Mouse (Mus musculus) CD4-positive, CD25-positive, alpha-beta regulatory T cell, adult 4 months (primary cell): ENCODE results near the gene Kremen1. TPM values are rescaled to one million over a fixed set of nuclear protein-coding genes. Genes with fewer than 3 reads are reported as not detected.

Experiments used
- ATAC-seq: one replicate; pipeline ENCODE4 v1.8.0; 2017
- polyA plus RNA-seq, 2 experiments: library from polyadenylated mRNA; unstranded; fragments of 100-300 nt; shearing (Covaris generic); gene quantifications; one replicate each; pipeline ENCODE4 v1.2.1; 2017

Kremen1 gene
- polyA plus RNA-seq, 2 experiments from 2014 or later: 3.4 to 4.3 TPM

DNA sequence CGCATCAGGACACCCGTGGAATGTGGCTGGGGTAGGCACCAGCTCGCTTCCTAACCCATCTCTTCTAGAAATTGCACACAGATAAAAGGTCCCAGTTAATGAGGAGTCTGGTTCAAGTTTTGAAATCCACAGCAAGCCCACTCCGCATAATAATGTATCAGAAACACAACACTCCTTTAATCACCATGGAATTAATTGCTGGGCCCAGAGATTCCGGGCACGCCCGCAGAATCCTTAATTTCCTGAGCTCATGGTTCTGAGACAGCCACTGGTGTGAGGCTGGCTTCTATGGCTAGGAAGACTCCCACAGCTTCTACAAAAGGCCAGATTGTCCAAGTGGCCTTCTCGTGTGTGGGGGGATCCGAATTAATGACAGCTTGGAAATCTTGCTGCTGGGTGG lies 94.0 kb downstream of the Kremen1 start:
- no peak for ATAC-seq

- ATAC-seq: no peak
These were observed 95.9 kb downstream of the Kremen1 start for GRCm38 (mm10) chr11:5165471-5165916.

GRCm38 (mm10) chr11:5164310-5164709 lies 97.0 kb downstream of the Kremen1 start:
- ATAC-seq: no peak

DNA sequence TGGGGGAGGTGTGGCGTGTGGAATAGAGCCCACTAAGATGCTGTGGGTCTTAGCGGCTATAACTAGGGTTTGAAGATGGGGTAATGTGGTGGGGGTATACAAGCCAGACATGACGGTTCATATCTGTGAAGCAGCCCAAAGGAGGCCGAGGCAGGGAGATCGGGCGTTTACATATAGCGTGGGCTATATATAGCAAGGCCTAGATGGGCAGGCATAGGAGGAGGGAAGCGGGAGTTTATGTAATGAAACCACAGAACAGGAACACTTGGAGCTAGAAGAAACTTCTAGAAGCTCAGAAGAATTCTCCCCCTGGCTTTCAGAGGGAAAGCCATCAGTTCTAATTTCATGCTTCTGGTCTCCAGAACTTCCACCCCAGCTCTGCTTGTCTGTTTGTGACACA lies 97.9 kb downstream of the Kremen1 start:
- no peak for ATAC-seq

GRCm38 (mm10) chr11:5160722-5161485 lies 100.5 kb downstream of the Kremen1 start:
- no peak for ATAC-seq

- ATAC-seq: no peak
These were observed 103.3 kb downstream of the Kremen1 start for GRCm38 (mm10) chr11:5158056-5158455.

DNA sequence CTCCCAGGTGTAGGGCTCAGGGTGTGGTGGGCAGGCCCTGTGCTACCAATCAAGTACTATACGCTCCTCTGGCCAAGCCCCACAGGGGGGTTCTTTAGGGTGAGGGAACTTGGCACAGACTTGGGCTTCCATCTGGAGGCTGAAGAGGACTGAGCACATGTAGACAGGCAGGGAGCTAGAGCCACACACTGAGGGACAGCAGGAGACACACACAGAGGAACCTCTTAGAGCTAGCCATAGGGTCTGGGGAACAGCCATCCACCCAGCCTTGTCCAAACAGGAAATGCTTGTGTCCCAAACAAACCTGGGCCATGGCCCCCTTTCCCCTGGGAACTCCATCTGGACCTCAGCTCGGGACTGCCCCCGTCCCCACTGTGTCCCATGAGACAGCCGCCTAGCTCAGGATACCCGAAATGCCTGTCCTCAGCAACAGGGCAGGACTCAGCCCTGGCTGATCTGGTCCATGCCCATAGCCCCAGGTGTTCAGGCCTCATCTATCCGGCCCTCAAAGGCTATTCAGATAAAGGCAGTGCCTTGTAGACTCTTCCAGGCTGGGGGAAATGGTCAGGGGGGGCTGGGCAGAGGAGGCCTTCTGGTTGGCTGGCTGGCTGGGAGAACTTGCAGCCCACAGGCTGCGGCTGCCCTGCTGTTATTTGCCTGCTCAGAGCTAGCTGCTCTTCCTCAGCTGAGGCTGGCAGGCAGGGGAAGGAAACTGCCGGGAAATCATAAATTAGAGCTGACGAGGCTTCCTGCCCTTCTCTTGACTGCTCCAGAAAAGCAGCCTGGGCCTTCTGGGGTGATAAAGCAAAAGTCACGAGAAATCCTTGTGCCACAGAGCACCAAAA lies 106.2 kb downstream of the Kremen1 start:
- ATAC-seq: no peak

DNA sequence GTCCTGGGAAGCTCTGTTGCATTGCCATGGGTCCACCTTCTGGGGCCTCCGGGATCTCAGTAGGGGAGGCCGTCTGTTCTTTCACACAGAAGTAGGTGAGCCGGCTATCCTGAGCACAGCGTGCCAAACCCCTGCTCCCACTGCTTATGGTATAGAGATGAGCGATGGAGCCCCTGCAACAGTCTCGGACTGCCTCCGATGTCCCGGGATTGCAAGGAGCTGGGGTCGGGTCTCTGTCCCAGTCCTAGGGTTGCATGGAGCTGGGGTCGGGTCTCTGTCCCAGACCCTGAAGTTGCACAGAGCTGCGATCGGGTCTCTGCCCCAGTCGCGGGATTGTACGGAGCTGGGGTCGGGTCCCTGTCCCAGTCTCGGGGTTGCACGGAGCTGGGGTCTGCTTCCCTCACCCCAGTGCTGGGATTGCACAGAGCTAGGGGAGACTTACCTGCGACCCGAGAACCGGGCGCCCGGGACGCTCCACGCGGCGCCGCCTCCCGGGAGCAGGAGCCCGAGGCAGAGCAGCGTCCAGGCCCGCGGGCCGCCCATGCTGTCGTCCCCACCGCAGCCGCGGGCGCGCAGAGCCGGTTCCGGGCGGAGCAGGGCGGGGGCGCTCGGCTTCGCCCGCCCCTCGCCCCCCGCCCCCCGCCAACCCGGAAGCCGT lies 109.5 kb downstream of the Kremen1 start, which contains the start of gene Emid1:
Emid1 (minus strand) TSS at position 578 of the 658 bp plus-strand sequence.
- peak; percentile 58 for ATAC-seq

GRCm38 (mm10) chr11:5151247-5151630 lies 110.1 kb downstream of the Kremen1 start:
- ATAC-seq: no peak

- ATAC-seq: no peak
These were observed 110.7 kb downstream of the Kremen1 start for GRCm38 (mm10) chr11:5150416-5151246.

DNA sequence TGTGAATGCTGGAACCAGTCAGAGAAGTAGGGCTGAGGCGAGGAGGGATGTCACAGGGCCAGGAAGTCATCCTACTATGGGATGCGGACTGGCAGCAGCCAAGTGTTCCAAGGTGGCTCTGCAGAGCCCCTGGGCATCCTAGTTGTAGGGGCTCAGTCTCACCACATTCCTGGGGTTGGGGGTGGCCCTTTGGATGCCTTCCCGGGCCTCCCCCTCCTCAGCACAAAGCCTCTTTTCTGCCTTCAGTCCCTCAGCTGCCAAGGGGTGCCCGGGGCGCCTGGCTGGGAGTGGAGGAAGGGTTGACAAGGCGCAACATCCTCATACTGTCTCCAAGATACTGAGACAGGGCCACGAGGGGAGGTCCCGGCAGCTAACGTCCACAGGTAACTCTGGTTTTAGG lies 111.4 kb downstream of the Kremen1 start:
- ATAC-seq: no peak

DNA sequence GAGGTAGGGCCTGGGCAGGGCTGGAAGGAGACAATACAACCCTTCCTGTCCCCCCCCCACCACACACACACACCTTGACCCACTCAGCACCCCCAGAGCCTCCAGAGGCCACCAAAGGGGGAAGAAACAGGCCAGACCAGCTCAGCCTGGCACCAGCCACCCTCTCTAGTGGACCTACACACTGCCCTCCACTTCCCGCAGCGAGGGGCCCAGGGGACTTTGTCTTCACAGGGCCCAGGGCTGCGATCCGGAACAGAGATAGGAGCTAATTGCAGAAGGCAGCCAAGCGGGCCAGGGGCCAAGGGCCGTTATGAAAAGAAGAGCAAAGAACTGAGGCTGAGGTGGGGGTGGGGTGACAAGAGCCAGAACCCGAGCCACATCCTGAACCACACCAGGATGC lies 112.1 kb downstream of the Kremen1 start:
- no peak for ATAC-seq

GRCm38 (mm10) chr11:5145600-5145999 lies 115.8 kb downstream of the Kremen1 start:
- ATAC-seq: no peak

GRCm38 (mm10) chr11:5141965-5142364 lies 119.4 kb downstream of the Kremen1 start:
- no peak for ATAC-seq

Other genes with a start within 250 kb of the Kremen1 start
- gene Rasl10a, start 203.4 kb downstream of the Kremen1 start, polyA plus RNA-seq: not detected
- gene Gas2l1, start 196.2 kb downstream of the Kremen1 start, polyA plus RNA-seq: under 1 TPM; 0.35 to 0.71 TPM
- 1 to 10 TPM; 2.7 to 3.7 TPM for gene Rhbdd3, start 162.6 kb downstream of the Kremen1 start, polyA plus RNA-seq
- 100 to 1,000 TPM; 160 to 163 TPM for gene Ewsr1, start 162.3 kb downstream of the Kremen1 start, polyA plus RNA-seq
- gene Emid1, start 109.3 kb downstream of the Kremen1 start, polyA plus RNA-seq: under 1 TPM in 1 of 2 experiments, not detected in 1; 0.22 TPM
- 10 to 100 TPM; 21.3 to 24.1 TPM for gene Znrf3, start 183.3 kb upstream of the Kremen1 start, polyA plus RNA-seq